8 mouse cellular contexts compared by ENCODE assay signal in genomic region chr17:25610151-25610550, GRCm38 (mm10). TPM values are rescaled to one million over a fixed set of nuclear protein-coding genes. Genes with fewer than 3 reads are reported as not detected.
DNase-seq lines count a peak whose midpoint lies in the region; ATAC-seq lines count a peak whose summit lies in the region.

No protein-coding gene starts in this region.

- peaks cover 21 to 39% of the 10 kb centered on the region in 2 experiments for H3K4me1 ChIP-seq in heart, embryonic 14.5 days (ENCODE audit: control insufficient read depth in 2 of 2, insufficient read depth in 2 of 2, low read length in 2 of 2)
- H3K4me1 ChIP-seq in limb, embryonic 12.5 days (replicated peaks), result peaks cover 38% of the 10 kb centered on the region

- no peak overlapping the region for H3K4me3 ChIP-seq in heart, embryonic 14.5 days (ENCODE audit: control insufficient read depth in 1 of 2, insufficient read depth in 1 of 2, low read depth in 1 of 2, low read length in 2 of 2)
- no peak overlapping the region for H3K4me3 ChIP-seq in limb, embryonic 12.5 days (replicated peaks)

- H3K4me2 ChIP-seq in heart, embryonic 14.5 days (ENCODE audit: low read length), result peak overlapping the region; percentile 42
- H3K4me2 ChIP-seq in limb, embryonic 12.5 days, result no peak overlapping the region

- peaks cover 29% of the 10 kb centered on the region for H3K36me3 ChIP-seq in heart, embryonic 14.5 days (ENCODE audit: control insufficient read depth, insufficient read depth, low read length)
- H3K36me3 ChIP-seq in limb, embryonic 12.5 days, result peaks cover 41% of the 10 kb centered on the region

- peak overlapping the region; percentile 8; the same call in 1 of the 2 replicates for H3K9ac ChIP-seq in heart, embryonic 14.5 days (ENCODE audit: low read length)
- H3K9ac ChIP-seq in limb, embryonic 12.5 days (replicated peaks), result peak overlapping the region; percentile 42; the same call in 1 of the 2 replicates

- H3K27me3 ChIP-seq in heart, embryonic 14.5 days (ENCODE audit: control insufficient read depth, insufficient read depth, low read length), result no peaks in the 10 kb centered on the region
- H3K27me3 ChIP-seq in limb, embryonic 12.5 days, result peaks cover 9% of the 10 kb centered on the region

- no peak for ATAC-seq in cerebellum, adult (ENCODE audit: insufficient number of reproducible peaks, low FRiP score, low TSS enrichment)
- ATAC-seq in heart, embryonic 14.5 days (ENCODE audit: insufficient number of reproducible peaks, insufficient read depth, low FRiP score, low read depth), result peak; percentile 75
- no peak for ATAC-seq in limb, embryonic 12.5 days (ENCODE audit: insufficient number of reproducible peaks, insufficient read depth, low FRiP score, low TSS enrichment, low read depth)

- DNase-seq in cerebellum, adult 11 months, result peak; percentile 52
- DNase-seq in retina, postnatal 1 day, result peak; percentile 77
- no peak for DNase-seq in retina, embryonic 14.5 days (ENCODE audit: low spot score)
- DNase-seq in frontal cortex, postnatal 14 days (ENCODE audit: low spot score in 2 of 2), result no peak
- no peak for DNase-seq in urinary bladder, postnatal 25 days (ENCODE audit: low spot score)

- 12% methylated on average over 9 of the region's 9 CpGs for WGBS in heart, embryonic 14.5 days
- WGBS in limb, embryonic 12.5 days, result 60% methylated on average over 9 of the region's 9 CpGs

- H3K27ac ChIP-seq in heart, embryonic 14.5 days (replicated peaks in 1 of 2; ENCODE audit: control insufficient read depth in 1 of 2, insufficient read depth in 1 of 2, low read depth in 2 of 2, low read length in 2 of 2), result peak overlapping the region in 1 of 2 experiments; percentile 42; a peak in 2 of 4 replicates
- peak overlapping the region; percentile 51; the same call in 1 of the 2 replicates for H3K27ac ChIP-seq in limb, embryonic 12.5 days

- no peaks in the 10 kb centered on the region for H3K9me3 ChIP-seq in heart, embryonic 14.5 days (ENCODE audit: control insufficient read depth, low read length)
- H3K9me3 ChIP-seq in limb, embryonic 12.5 days, result no peaks in the 10 kb centered on the region

RNA-seq across cellular contexts. Expression of gene Lmf1, which starts 31.3 kb away (rescaled TPM):
- 36.3 and 37.8 TPM in 2 replicates for polyA plus RNA-seq in heart, embryonic 14.5 days (2014; fragmentation: Nextera tagmentation; extraction: Ambion mirVana)
- polyA plus RNA-seq in limb, embryonic 12.5 days (2016; fragmentation: Nextera tagmentation; extraction: Ambion mirVana), result 27.9 and 28.9 TPM in 2 replicates

RNA-seq across cellular contexts. Expression of gene Sox8, which starts 39.7 kb away (rescaled TPM):
- 0.44 and 0.70 TPM in 2 replicates for polyA plus RNA-seq in heart, embryonic 14.5 days (2014; fragmentation: Nextera tagmentation; extraction: Ambion mirVana)
- polyA plus RNA-seq in limb, embryonic 12.5 days (2016; fragmentation: Nextera tagmentation; extraction: Ambion mirVana), result 10.1 and 11.1 TPM in 2 replicates

Comparison
In these comparisons a context has a peak if more than half of its experiments do, and no peak if none do; other contexts are left out.
1. DNase-seq: peak in cerebellum, adult 11 months (single experiment) and retina, postnatal 1 day (single experiment); none in retina, embryonic 14.5 days (single experiment), frontal cortex, postnatal 14 days (0 of 2) and urinary bladder, postnatal 25 days (single experiment).